Mouse (Mus musculus): Measurements from ENCODE around the gene Rtkn2. TPM values are rescaled to one million over a fixed set of nuclear protein-coding genes. Genes with fewer than 3 reads are reported as not detected.
A peak's percentile ranks its signal among the peaks of the same experiment; 100 is the strongest.

Rtkn2 gene
- polyA plus RNA-seq, 1 experiment from 2014 or later, result 6.5 TPM

DNA sequence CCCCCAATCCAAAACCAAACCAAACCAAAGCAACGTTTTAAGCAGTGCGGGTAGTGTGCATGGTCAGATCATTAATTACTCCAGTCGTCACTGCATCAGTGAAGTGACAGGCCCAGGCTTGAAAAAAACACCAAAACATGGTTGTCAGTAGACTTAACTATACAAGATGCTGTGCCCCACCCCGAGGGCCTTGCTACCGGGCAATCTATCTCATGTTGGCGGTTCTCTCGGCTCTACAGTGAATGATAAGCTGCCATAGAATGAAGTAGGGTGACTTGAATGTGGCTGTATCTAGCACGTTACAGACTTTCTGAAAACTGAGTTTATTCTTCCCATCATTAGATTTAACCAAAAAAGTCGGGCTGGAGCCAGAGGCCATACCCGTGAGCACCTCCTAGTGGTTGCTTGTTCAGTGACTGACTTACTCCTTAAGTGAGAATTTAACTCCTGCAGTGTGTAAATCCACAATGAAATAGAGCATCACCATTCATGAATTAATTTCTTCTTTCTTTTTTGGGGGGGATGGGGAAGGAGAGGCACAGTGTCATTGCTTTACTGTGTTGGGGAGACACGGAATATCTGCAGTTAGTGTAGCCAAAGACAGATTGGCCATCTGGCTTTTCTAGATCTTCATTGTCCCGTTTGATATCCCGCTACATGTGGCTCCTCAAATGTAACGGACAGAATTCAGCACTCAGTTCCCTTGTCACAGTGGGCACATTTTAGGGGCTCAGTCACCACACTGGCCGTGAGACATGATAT, 110.2 kb downstream of the Rtkn2 start:
- H3K36me3 ChIP-seq (ENCODE audit: control insufficient read depth, insufficient read depth, low read length), result peaks cover 4% of the 10 kb centered on the region
- H3K27ac ChIP-seq (ENCODE audit: low read length), result 0 out of 2 replicates have a peak overlapping the region, but pooled peaks have one; percentile 22
- ATAC-seq (ENCODE audit: insufficient read depth, low FRiP score), result no peak
- 58% methylated on average over 15 of the region's 15 CpGs for WGBS
- peaks cover 13% of the 10 kb centered on the region for H3K4me1 ChIP-seq (ENCODE audit: control insufficient read depth, insufficient read depth, low read length)
- no peak overlapping the region for H3K9ac ChIP-seq (ENCODE audit: low read length)
- H3K27me3 ChIP-seq (ENCODE audit: control insufficient read depth, insufficient read depth, low read length), result no peaks in the 10 kb centered on the region
- no peak overlapping the region for H3K4me2 ChIP-seq (ENCODE audit: low read depth, low read length)
- H3K9me3 ChIP-seq (replicated peaks; ENCODE audit: control insufficient read depth, low read length), result no peaks in the 10 kb centered on the region
- no peak overlapping the region for H3K4me3 ChIP-seq (replicated peaks; ENCODE audit: low read length)

GRCm38 (mm10) chr10:68090197-68090535, 110.8 kb downstream of the Rtkn2 start:
- 0 out of 2 replicates have a peak overlapping the region, but pooled peaks have one; percentile 22 for H3K27ac ChIP-seq (ENCODE audit: low read length)
- WGBS, result 40% methylated on average over 4 of the region's 4 CpGs
- no peak overlapping the region for H3K9ac ChIP-seq (ENCODE audit: low read length)
- H3K4me2 ChIP-seq (ENCODE audit: low read depth, low read length), result no peak overlapping the region
- H3K36me3 ChIP-seq (ENCODE audit: control insufficient read depth, insufficient read depth, low read length), result peaks cover 9% of the 10 kb centered on the region
- H3K4me1 ChIP-seq (ENCODE audit: control insufficient read depth, insufficient read depth, low read length), result peaks cover 13% of the 10 kb centered on the region
- H3K27me3 ChIP-seq (ENCODE audit: control insufficient read depth, insufficient read depth, low read length), result no peaks in the 10 kb centered on the region
- ATAC-seq (ENCODE audit: insufficient read depth, low FRiP score), result 0 out of 2 replicates have a peak, but pooled peaks have one; percentile 57
- H3K9me3 ChIP-seq (replicated peaks; ENCODE audit: control insufficient read depth, low read length), result no peaks in the 10 kb centered on the region
- H3K4me3 ChIP-seq (replicated peaks; ENCODE audit: low read length), result no peak overlapping the region

GRCm38 (mm10) chr10:68090544-68090943, 111.2 kb downstream of the Rtkn2 start:
- no peak overlapping the region for H3K4me2 ChIP-seq (ENCODE audit: low read depth, low read length)
- no peaks in the 10 kb centered on the region for H3K27me3 ChIP-seq (ENCODE audit: control insufficient read depth, insufficient read depth, low read length)
- H3K36me3 ChIP-seq (ENCODE audit: control insufficient read depth, insufficient read depth, low read length), result peaks cover 12% of the 10 kb centered on the region
- H3K27ac ChIP-seq (ENCODE audit: low read length), result peak overlapping the region; percentile 49; the same call in 1 of the 2 replicates
- peak; percentile 64; the same call in 1 of the 2 replicates for ATAC-seq (ENCODE audit: insufficient read depth, low FRiP score)
- 30% methylated on average over 3 of the region's 3 CpGs for WGBS
- H3K9ac ChIP-seq (ENCODE audit: low read length), result no peak overlapping the region
- H3K4me3 ChIP-seq (replicated peaks; ENCODE audit: low read length), result no peak overlapping the region
- no peaks in the 10 kb centered on the region for H3K9me3 ChIP-seq (replicated peaks; ENCODE audit: control insufficient read depth, low read length)
- H3K4me1 ChIP-seq (ENCODE audit: control insufficient read depth, insufficient read depth, low read length), result peaks cover 13% of the 10 kb centered on the region

DNA sequence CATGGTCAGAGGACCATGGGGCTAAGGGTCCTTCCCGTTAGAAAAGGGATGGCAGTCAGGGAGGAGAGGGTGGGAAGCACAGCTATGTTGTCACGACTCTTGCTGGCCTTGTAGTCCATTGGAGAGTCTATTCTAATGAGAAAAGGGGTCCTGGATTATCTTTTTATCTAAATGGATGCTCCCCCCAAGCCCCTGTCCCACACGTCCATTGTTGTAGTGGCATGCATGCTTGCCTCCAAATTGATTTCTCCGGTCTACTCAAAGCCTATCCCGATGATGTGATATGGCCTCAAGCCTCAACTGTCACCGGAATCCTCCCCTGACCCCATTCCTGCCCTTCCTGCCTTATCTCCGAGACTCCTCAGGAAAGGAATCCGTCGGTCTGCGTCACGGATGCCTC, 111.6 kb downstream of the Rtkn2 start:
- no peak for ATAC-seq (ENCODE audit: insufficient read depth, low FRiP score)
- H3K27me3 ChIP-seq (ENCODE audit: control insufficient read depth, insufficient read depth, low read length), result no peaks in the 10 kb centered on the region
- no peak overlapping the region for H3K4me3 ChIP-seq (replicated peaks; ENCODE audit: low read length)
- no peaks in the 10 kb centered on the region for H3K9me3 ChIP-seq (replicated peaks; ENCODE audit: control insufficient read depth, low read length)
- H3K27ac ChIP-seq (ENCODE audit: low read length), result peak overlapping the region; percentile 49
- 76% methylated on average over 11 of the region's 11 CpGs for WGBS
- H3K4me2 ChIP-seq (ENCODE audit: low read depth, low read length), result no peak overlapping the region
- peaks cover 13% of the 10 kb centered on the region for H3K4me1 ChIP-seq (ENCODE audit: control insufficient read depth, insufficient read depth, low read length)
- H3K36me3 ChIP-seq (ENCODE audit: control insufficient read depth, insufficient read depth, low read length), result peaks cover 15% of the 10 kb centered on the region
- no peak overlapping the region for H3K9ac ChIP-seq (ENCODE audit: low read length)

DNA sequence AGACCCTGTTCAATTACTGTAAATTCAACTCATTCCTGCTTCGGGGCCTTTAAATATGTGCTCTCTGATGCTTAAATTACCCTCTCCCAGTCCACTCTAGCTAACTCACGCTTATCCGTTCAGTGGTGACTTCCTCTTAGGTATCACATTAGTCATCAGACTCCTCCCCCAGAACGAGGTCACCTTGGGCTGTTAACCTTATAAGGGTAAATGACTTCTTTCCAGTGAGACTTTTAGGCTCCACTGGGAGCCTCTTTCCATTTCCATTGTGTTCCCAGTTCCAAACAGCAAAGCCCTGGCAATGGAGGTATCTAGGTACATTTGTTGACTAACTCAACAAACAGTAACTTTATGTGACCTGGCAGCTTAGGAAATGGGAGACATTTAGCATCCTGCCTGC, 112.5 kb downstream of the Rtkn2 start:
- H3K4me1 ChIP-seq (ENCODE audit: control insufficient read depth, insufficient read depth, low read length), result peaks cover 13% of the 10 kb centered on the region
- H3K4me3 ChIP-seq (replicated peaks; ENCODE audit: low read length), result no peak overlapping the region
- no peak overlapping the region for H3K27ac ChIP-seq (ENCODE audit: low read length)
- 70% methylated on average over 4 of the region's 4 CpGs for WGBS
- no peak overlapping the region for H3K9ac ChIP-seq (ENCODE audit: low read length)
- no peaks in the 10 kb centered on the region for H3K9me3 ChIP-seq (replicated peaks; ENCODE audit: control insufficient read depth, low read length)
- H3K27me3 ChIP-seq (ENCODE audit: control insufficient read depth, insufficient read depth, low read length), result no peaks in the 10 kb centered on the region
- no peak for ATAC-seq (ENCODE audit: insufficient read depth, low FRiP score)
- H3K36me3 ChIP-seq (ENCODE audit: control insufficient read depth, insufficient read depth, low read length), result peaks cover 23% of the 10 kb centered on the region
- no peak overlapping the region for H3K4me2 ChIP-seq (ENCODE audit: low read depth, low read length)

GRCm38 (mm10) chr10:68093496-68093895, 114.1 kb downstream of the Rtkn2 start:
- peaks cover 37% of the 10 kb centered on the region for H3K36me3 ChIP-seq (ENCODE audit: control insufficient read depth, insufficient read depth, low read length)
- no peak overlapping the region for H3K27ac ChIP-seq (ENCODE audit: low read length)
- H3K4me3 ChIP-seq (replicated peaks; ENCODE audit: low read length), result no peak overlapping the region
- no peak overlapping the region for H3K4me2 ChIP-seq (ENCODE audit: low read depth, low read length)
- no peak for ATAC-seq (ENCODE audit: insufficient read depth, low FRiP score)
- H3K4me1 ChIP-seq (ENCODE audit: control insufficient read depth, insufficient read depth, low read length), result peaks cover 13% of the 10 kb centered on the region; the same call in 1 of the 2 replicates
- no peaks in the 10 kb centered on the region for H3K9me3 ChIP-seq (replicated peaks; ENCODE audit: control insufficient read depth, low read length)
- no peaks in the 10 kb centered on the region for H3K27me3 ChIP-seq (ENCODE audit: control insufficient read depth, insufficient read depth, low read length)
- H3K9ac ChIP-seq (ENCODE audit: low read length), result no peak overlapping the region
- 71% methylated on average over 3 of the region's 3 CpGs for WGBS

DNA sequence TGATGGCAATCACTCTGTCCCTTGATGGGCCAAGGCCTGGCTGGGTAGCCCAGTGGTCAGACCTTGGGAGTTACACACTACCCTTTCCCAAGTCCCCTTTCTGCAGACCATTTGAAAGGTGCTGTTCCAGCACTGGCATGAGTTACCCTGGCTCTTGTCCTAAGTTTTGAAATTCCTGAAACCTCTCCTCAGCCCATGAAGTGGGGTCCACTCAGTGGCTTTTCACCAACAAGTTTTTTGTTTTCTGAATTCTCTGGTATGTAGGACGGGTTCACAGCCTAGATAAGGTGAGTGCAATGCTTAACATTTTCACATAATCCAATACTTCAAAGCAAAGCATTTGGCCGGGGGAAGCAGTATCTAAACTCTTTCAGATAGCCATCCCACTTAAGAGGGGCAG, 115.8 kb downstream of the Rtkn2 start:
- Histone ChIP-seq H3K4me3 (replicated peaks; ENCODE audit: low read length) (no peak overlapping the region), H3K9ac (ENCODE audit: low read length) (no peak overlapping the region), H3K36me3 (ENCODE audit: control insufficient read depth, insufficient read depth, low read length) (peaks cover 42% of the 10 kb centered on the region), H3K4me1 (ENCODE audit: control insufficient read depth, insufficient read depth, low read length) (peaks cover 9% of the 10 kb centered on the region; the same call in 1 of the 2 replicates), H3K27me3 (ENCODE audit: control insufficient read depth, insufficient read depth, low read length) (no peaks in the 10 kb centered on the region), H3K4me2 (ENCODE audit: low read depth, low read length) (no peak overlapping the region), H3K9me3 (replicated peaks; ENCODE audit: control insufficient read depth, low read length) (no peaks in the 10 kb centered on the region), H3K27ac (ENCODE audit: low read length) (no peak overlapping the region)
- ATAC-seq (ENCODE audit: insufficient read depth, low FRiP score), result no peak
- 71% methylated on average over 2 of the region's 2 CpGs for WGBS

DNA sequence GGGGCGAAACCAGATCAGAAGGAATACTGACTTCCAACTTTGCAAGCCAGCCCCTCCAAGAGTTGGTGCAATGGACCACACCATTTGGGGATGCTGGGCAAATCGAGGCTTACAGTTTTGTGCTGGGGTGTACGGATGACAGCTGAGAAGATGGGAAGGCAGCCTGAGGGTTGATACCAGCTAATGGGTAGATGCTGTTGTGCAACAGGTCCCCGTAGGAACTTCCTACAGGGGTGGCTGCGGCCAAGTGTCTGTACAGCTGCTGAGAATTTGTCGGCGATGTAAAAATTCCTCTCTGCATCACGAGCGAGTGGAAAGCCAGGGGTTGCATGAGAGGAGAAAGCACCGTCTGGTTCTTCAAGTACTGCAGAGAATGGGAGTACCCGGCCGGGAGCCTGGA, 117.0 kb downstream of the Rtkn2 start:
- Histone ChIP-seq H3K36me3 (ENCODE audit: control insufficient read depth, insufficient read depth, low read length) (peaks cover 49% of the 10 kb centered on the region), H3K27ac (ENCODE audit: low read length) (no peak overlapping the region), H3K4me2 (ENCODE audit: low read depth, low read length) (no peak overlapping the region), H3K4me1 (ENCODE audit: control insufficient read depth, insufficient read depth, low read length) (peaks cover 3% of the 10 kb centered on the region; the same call in 1 of the 2 replicates), H3K9ac (ENCODE audit: low read length) (no peak overlapping the region), H3K27me3 (ENCODE audit: control insufficient read depth, insufficient read depth, low read length) (no peaks in the 10 kb centered on the region), H3K4me3 (replicated peaks; ENCODE audit: low read length) (no peak overlapping the region), H3K9me3 (replicated peaks; ENCODE audit: control insufficient read depth, low read length) (no peaks in the 10 kb centered on the region)
- 91% methylated on average over 12 of the region's 12 CpGs for WGBS
- ATAC-seq (ENCODE audit: insufficient read depth, low FRiP score), result no peak

DNA sequence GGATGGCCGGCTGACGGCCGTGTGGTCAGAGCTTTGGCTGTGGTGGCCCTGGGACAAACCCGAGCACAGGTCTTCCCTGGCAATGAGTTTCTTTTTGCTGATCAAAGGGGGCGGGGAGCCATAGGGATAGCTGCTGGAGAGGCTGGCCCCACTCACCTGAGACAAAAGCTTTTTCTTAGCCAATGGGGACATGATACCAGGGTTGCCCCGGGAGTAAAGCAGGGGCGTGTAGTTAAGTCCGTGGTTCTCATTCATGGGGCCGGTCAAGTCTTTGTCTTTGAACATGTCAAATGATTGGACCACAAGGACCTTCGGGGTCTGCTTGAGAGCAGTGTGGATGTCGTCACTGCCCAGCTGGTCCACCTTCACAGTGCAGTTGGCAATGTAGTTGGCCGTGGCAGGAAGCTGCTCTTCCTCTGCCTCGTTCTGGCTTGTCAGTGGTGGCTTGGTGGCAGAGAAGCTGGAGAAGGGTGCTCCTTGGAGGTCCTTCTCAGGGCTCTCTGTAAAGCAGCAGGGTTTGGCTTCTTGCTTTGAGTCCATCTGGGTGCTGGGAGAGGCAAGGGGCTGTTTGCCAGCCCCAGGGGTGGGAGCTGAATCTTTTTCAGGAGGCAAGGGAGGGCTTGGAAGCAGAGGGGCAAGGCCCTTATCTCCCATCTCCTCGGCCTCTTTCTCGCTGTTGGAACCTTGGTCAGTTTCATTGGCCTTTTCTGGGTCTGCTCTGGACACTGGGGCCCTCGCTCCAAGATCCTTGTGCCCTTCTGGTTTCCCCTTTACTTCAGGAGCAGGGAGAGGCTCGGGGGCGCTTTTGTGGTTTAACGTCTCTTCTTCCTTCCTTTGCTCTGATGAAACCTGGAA, 118.7 kb downstream of the Rtkn2 start:
- Histone ChIP-seq H3K27ac (ENCODE audit: low read length) (no peak overlapping the region), H3K9me3 (replicated peaks; ENCODE audit: control insufficient read depth, low read length) (no peaks in the 10 kb centered on the region), H3K4me3 (replicated peaks; ENCODE audit: low read length) (no peak overlapping the region), H3K9ac (ENCODE audit: low read length) (no peak overlapping the region), H3K4me1 (ENCODE audit: control insufficient read depth, insufficient read depth, low read length) (peaks cover 9% of the 10 kb centered on the region), H3K4me2 (ENCODE audit: low read depth, low read length) (no peak overlapping the region), H3K36me3 (ENCODE audit: control insufficient read depth, insufficient read depth, low read length) (peaks cover 49% of the 10 kb centered on the region), H3K27me3 (ENCODE audit: control insufficient read depth, insufficient read depth, low read length) (no peaks in the 10 kb centered on the region)
- ATAC-seq (ENCODE audit: insufficient read depth, low FRiP score), result no peak
- 88% methylated on average over 19 of the region's 19 CpGs for WGBS

Data from stomach, embryonic 16.5 days (tissue).